ENCODE assay signal across 7 mouse cellular contexts in the genomic region with DNA sequence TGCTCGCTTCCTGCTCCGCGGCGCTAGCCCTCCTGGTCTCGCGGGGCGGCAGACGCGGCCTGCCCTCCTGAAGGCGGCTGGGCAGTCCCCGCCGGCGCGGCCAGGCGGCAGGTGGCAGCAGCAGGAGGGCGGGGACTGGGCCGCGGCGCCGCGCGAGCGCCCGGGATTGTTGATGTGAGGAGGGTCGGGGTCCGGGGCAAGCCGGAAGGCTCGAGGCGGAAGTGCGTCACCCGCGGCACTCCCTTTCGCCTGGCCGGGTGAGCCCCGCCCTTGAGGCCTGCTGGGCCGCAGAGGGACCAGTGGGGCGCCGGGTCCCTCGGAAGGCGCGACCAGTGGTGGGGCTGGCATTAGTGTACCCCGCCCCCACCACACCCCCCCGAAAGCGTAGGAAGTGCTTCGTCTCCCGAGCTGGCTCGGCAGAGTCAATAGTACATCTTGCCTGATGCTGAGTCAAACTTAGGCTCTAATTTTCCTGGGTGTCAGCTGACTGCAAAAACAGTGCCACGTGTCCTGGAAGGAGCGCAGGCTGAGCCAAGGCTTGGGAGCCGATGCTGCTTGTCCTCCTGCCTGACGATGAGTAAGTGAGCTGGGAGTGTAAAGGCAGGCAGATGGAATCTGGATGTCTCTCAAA. TPM values are rescaled to one million over a fixed set of nuclear protein-coding genes. Genes with fewer than 3 reads are reported as not detected.
DNase-seq lines count a peak whose midpoint lies in the region; ATAC-seq and TF ChIP-seq lines count a peak whose summit lies in the region.

A gene (minus strand): TSS at position 210 of the 631 bp plus-strand sequence.

- H3K36me3 ChIP-seq in embryonic facial prominence, embryonic 11.5 days (replicated peaks; ENCODE audit: control insufficient read depth, insufficient read depth, low read depth, low read length), result no peaks in the 10 kb centered on the region
- no peaks in the 10 kb centered on the region for H3K36me3 ChIP-seq in kidney, adult 2 months (ENCODE audit: control insufficient read depth, insufficient read depth, low read length)
- H3K36me3 ChIP-seq in limb, embryonic 12.5 days, result no peaks in the 10 kb centered on the region
- no peaks in the 10 kb centered on the region for H3K36me3 ChIP-seq in midbrain, embryonic 15.5 days (replicated peaks)
- no peaks in the 10 kb centered on the region for H3K36me3 ChIP-seq in spleen, adult 2 months (ENCODE audit: control insufficient read depth, insufficient read depth, low read length)

- TF ChIP-seq CTCF in kidney, adult 2 months (conservative IDR thresholded peaks at IDR 0.05; ENCODE audit: insufficient read depth, insufficient read length, low read depth, low read length), result no peak
- TF ChIP-seq CTCF in spleen, adult 2 months (IDR thresholded peaks at IDR 0.05; ENCODE audit: extremely low read depth, insufficient read depth, insufficient read length, insufficient replicate concordance), result no peak

- H3K27ac ChIP-seq in embryonic facial prominence, embryonic 11.5 days (replicated peaks; ENCODE audit: low read depth, low read length), result peak within 1 kb of the TSS; percentile 99
- H3K27ac ChIP-seq in kidney, adult 2 months (ENCODE audit: insufficient read depth, low read depth, low read length), result peak within 1 kb of the TSS; percentile 98
- H3K27ac ChIP-seq in limb, embryonic 12.5 days, result peak within 1 kb of the TSS; percentile 100
- H3K27ac ChIP-seq in midbrain, embryonic 15.5 days, result peak within 1 kb of the TSS; percentile 98
- H3K27ac ChIP-seq in spleen, adult 2 months (ENCODE audit: insufficient read depth, low read length), result peak within 1 kb of the TSS; percentile 98

- peak within 1 kb of the TSS; percentile 73 for H3K4me2 ChIP-seq in embryonic facial prominence, embryonic 11.5 days (ENCODE audit: low read depth, low read length)
- H3K4me2 ChIP-seq in limb, embryonic 12.5 days, result peak within 1 kb of the TSS; percentile 80
- H3K4me2 ChIP-seq in midbrain, embryonic 15.5 days, result peak within 1 kb of the TSS; percentile 76

- WGBS in embryonic facial prominence, embryonic 11.5 days, result under 1% methylated on average over 27 of the region's 51 CpGs
- under 1% methylated on average over 51 of the region's 51 CpGs for WGBS in kidney, adult 2 months
- under 1% methylated on average over 50 of the region's 51 CpGs for WGBS in limb, embryonic 12.5 days
- WGBS in midbrain, embryonic 15.5 days, result 0% methylated on average over 51 of the region's 51 CpGs
- under 1% methylated on average over 49 of the region's 51 CpGs for WGBS in spleen, adult 2 months

- H3K4me3 ChIP-seq in embryonic facial prominence, embryonic 11.5 days (ENCODE audit: low read depth, low read length), result peak within 1 kb of the TSS; percentile 84
- H3K4me3 ChIP-seq in kidney, adult 2 months (ENCODE audit: insufficient read depth, low read depth, low read length), result peak within 1 kb of the TSS; percentile 99
- peak within 1 kb of the TSS; percentile 86 for H3K4me3 ChIP-seq in limb, embryonic 12.5 days (replicated peaks)
- peak within 1 kb of the TSS; percentile 98 for H3K4me3 ChIP-seq in midbrain, embryonic 15.5 days
- H3K4me3 ChIP-seq in spleen, adult 2 months (ENCODE audit: extremely low read depth, insufficient read depth, insufficient read length), result peak within 1 kb of the TSS; percentile 85

- H3K9me3 ChIP-seq in embryonic facial prominence, embryonic 11.5 days (replicated peaks; ENCODE audit: control insufficient read depth, low read length), result no peaks in the 10 kb centered on the region
- no peaks in the 10 kb centered on the region for H3K9me3 ChIP-seq in limb, embryonic 12.5 days
- H3K9me3 ChIP-seq in midbrain, embryonic 15.5 days, result no peaks in the 10 kb centered on the region

- ATAC-seq in embryonic facial prominence, embryonic 11.5 days (replicated peaks; ENCODE audit: insufficient number of reproducible peaks, low FRiP score, low TSS enrichment, low read depth), result peak; percentile 99
- ATAC-seq in limb, embryonic 12.5 days (ENCODE audit: insufficient number of reproducible peaks, insufficient read depth, low FRiP score, low TSS enrichment, low read depth), result peak; percentile 99
- peak; percentile 99 for ATAC-seq in midbrain, embryonic 15.5 days (replicated peaks)

- no peaks in the 10 kb centered on the region for H3K4me1 ChIP-seq in embryonic facial prominence, embryonic 11.5 days (ENCODE audit: control insufficient read depth, insufficient read depth, low read length)
- peaks cover 15% of the 10 kb centered on the region; the same call in 1 of the 2 replicates for H3K4me1 ChIP-seq in kidney, adult 2 months (ENCODE audit: control insufficient read depth, insufficient read depth, low read length)
- peaks cover 20% of the 10 kb centered on the region for H3K4me1 ChIP-seq in limb, embryonic 12.5 days (replicated peaks)
- peaks cover 34% of the 10 kb centered on the region for H3K4me1 ChIP-seq in midbrain, embryonic 15.5 days
- H3K4me1 ChIP-seq in spleen, adult 2 months (ENCODE audit: control insufficient read depth, insufficient read depth, insufficient read length), result peaks cover 2% of the 10 kb centered on the region

- no peaks in the 10 kb centered on the region for H3K27me3 ChIP-seq in embryonic facial prominence, embryonic 11.5 days (ENCODE audit: control insufficient read depth, insufficient read depth, low read length)
- no peaks in the 10 kb centered on the region for H3K27me3 ChIP-seq in kidney, adult 2 months (replicated peaks; ENCODE audit: control insufficient read depth, insufficient read depth, low read length)
- H3K27me3 ChIP-seq in limb, embryonic 12.5 days, result no peaks in the 10 kb centered on the region
- H3K27me3 ChIP-seq in midbrain, embryonic 15.5 days (replicated peaks), result no peaks in the 10 kb centered on the region
- H3K27me3 ChIP-seq in spleen, adult 2 months (ENCODE audit: control insufficient read depth, insufficient read depth, low read length), result no peaks in the 10 kb centered on the region

- DNase-seq in adrenal gland, postnatal 14 days, result peak; percentile 97
- peak; percentile 94 for DNase-seq in embryonic facial prominence, embryonic 11.5 days (ENCODE audit: low spot score)
- DNase-seq in heart, adult 11 months, result peak; percentile 100
- peak; percentile 97 for DNase-seq in kidney, adult 2 months
- peak; percentile 89 to 92 for DNase-seq in spleen, adult 2 months (ENCODE audit: low read depth in 1 of 2, low spot score in 2 of 2)

- H3K9ac ChIP-seq in embryonic facial prominence, embryonic 11.5 days (replicated peaks; ENCODE audit: low read length), result peak within 1 kb of the TSS; percentile 92
- H3K9ac ChIP-seq in limb, embryonic 12.5 days (replicated peaks), result peak within 1 kb of the TSS; percentile 90
- H3K9ac ChIP-seq in midbrain, embryonic 15.5 days, result peak within 1 kb of the TSS; percentile 94

- no peak for TF ChIP-seq POLR2A in kidney, adult 2 months (IDR thresholded peaks at IDR 0.05; ENCODE audit: low read depth, low read length)
- TF ChIP-seq POLR2A in spleen, adult 2 months (IDR thresholded peaks at IDR 0.05; ENCODE audit: low read depth, low read length), result peak; percentile 33

RNA-seq across cellular contexts. Expression of the gene that starts here (rescaled TPM):
- 39.8 and 45.1 TPM in 2 replicates for total RNA-seq in adrenal gland, postnatal 14 days (2021)
- polyA plus RNA-seq in embryonic facial prominence, embryonic 11.5 days (2014; fragmentation: Nextera tagmentation; extraction: Ambion mirVana), result 27.5 and 28.1 TPM in 2 replicates
- polyA plus RNA-seq in kidney, adult 2 months (2012; rRNA removed), result 25.4 and 30.6 TPM in 2 replicates
- 36.1 and 36.5 TPM in 2 replicates for polyA plus RNA-seq in limb, embryonic 12.5 days (2016; fragmentation: Nextera tagmentation; extraction: Ambion mirVana)
- 33.6 and 35.8 TPM in 2 replicates for polyA plus RNA-seq in midbrain, embryonic 15.5 days (2015; fragmentation: Nextera tagmentation; extraction: Ambion mirVana)
- 23.3 and 40.4 TPM in 2 replicates for polyA plus RNA-seq in spleen, adult 2 months (2012; rRNA removed)

Comparison
In these comparisons a context has a peak if more than half of its experiments do, and no peak if none do; other contexts are left out.
1. Peak in every context shown above with its lines: DNase-seq, ATAC-seq, H3K4me3 ChIP-seq and H3K27ac ChIP-seq.